Mouse (Mus musculus) B cell, adult 2 months (primary cell): ENCODE data around the gene Fgfrl1.
A peak's percentile ranks its signal among the peaks of the same experiment; 100 is the strongest.

ENCODE experiments used
- DNase-seq, 2 experiments: peaks; one replicate each; pipeline ENCODE4 v3.0.0; 2022

The Fgfrl1 gene

DNA sequence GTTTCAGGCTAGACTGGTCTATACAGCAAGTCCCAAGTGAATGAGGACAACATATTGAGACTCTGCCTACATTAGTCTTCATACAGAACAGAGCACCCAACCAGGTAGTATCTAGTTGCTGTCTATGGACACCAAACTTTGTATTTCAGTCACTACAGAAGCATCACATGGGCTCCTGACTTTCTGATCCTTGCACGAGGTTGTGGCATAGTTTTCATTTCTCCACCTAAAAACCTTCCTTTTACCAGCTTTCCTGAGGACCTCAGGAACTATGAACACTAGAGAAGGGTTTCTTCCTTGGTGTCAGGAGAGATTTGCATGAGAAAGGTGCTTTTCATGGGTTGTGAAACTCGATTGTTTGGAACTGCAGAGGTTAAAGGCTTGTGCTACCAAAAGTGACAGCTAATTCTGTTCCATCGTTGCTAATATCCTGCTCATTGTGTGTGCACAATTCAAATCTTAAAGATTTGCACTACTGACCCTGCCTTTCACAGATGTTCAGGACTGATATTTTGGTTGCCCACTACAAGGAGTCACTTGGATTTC is 23.7 kb upstream of the Fgfrl1 start:
- no peak for DNase-seq

GRCm38 (mm10) chr5:108668977-108669936 is 22.9 kb upstream of the Fgfrl1 start, which contains the start of gene Dgkq:
Gene Dgkq, minus strand, starts transcription at chr5:108669672.
- DNase-seq, result peak; percentile 91 to 92

DNA sequence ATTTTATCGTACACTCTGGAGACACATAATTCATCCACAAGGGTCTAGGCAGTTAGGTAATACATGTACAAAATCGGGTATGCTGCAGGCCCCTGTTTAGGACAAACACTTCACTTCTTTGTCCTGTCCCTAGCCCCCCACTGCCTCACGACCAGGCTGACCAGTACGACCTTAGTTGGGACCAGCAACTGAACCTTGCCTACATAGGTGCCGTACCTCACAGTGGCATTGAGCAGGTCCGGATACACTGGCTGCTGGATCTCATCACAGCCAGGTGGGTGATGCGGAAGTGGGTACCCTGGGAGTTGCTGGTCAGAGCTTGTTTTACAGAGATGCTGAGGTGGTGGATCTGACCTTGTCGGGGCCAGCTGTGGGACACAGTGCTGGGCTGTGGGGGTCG is 22.2 kb upstream of the Fgfrl1 start:
- peak in 1 of 2 experiments; percentile 8 for DNase-seq

DNA sequence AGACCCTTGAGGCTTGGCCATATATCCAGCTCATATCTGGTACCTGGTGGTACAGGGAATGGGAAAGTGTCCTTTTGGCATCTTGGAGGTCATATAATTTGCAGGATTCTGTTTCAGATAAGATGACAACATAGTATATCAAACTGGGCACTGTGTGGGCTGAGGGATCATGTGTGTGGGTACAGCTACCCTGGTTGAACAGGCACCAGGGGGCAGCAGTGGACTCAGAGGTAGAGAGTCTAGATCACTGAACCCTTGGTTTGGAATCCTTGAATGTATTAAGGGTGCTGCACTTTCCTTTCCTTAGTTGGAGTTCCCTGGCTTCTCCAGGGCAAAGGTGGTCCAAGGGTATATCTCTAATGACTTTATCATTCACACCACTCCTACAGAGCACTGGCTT is 21.4 kb upstream of the Fgfrl1 start:
- peak; percentile 56 to 61 for DNase-seq

DNA sequence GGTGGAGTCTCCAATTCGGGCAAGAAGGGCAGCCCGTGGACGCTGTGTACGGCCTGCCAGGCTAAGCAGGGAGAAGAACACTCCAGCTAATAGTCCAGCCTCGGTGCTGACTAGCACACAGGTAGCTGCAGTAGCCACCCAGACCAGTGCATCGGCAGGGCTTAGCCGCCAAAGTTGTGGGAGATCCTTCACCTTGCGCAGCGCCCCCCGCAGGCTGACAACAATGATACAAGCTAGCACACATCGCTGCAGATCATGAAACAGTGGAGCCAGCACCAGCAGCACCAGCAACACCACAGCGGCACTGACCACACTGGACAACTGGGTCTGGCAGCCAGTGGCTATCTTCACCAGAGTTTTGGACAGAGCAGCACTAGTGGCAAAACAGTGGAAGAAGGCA is 20.4 kb upstream of the Fgfrl1 start:
- DNase-seq, result peak in 1 of 2 experiments; percentile 17

DNA sequence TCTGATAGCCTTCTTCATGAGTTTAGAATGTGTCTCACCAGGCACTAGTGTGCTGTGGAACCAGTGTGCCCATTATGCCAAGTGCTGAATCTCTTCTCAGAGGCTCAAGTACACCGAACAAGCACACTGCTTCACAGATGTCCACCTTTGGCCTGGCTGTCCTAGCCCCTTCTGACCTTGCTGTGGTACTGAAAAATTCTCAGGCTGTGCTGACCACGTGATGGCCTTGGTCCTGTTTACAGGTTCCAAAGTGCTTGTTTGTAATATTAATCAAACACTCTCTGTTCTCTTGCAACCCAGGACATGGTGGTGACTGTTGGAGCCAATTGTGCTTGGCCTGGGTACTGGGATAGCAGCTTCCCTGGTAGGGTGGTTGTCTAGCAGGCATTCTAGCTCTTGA is 17.6 kb upstream of the Fgfrl1 start:
- DNase-seq, result no peak

DNA sequence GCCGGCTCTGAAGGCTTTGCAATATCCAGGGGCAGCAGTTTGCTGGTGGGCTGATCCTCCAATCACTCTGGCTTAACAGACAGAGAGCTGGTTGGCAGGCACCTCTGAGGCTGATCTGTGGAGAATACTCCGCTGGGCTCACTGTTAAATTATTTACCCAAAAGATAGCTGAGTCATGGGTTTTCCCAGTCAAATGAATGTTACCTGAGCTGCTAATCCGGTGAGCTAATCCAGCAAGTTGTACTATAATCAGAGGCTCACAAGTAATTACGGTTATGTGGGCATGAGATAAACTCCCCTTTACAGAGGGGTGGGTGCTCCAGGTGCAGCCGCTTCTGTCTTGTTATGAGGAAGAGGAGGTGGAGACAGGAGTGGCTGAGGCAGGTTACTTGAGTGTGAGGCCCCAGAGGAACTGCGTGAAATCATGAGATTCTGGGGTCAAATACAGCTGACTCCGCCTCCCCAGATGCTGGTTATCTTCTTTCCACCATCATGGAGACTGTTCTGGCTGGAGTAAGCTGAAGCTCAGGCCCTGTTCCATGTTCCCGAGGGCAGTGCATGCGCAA is 16.8 kb upstream of the Fgfrl1 start, which contains the start of gene Slc26a1:
Gene Slc26a1, minus strand, starts transcription at position 319 of the 566 bp plus-strand sequence.
- no peak for DNase-seq

DNA sequence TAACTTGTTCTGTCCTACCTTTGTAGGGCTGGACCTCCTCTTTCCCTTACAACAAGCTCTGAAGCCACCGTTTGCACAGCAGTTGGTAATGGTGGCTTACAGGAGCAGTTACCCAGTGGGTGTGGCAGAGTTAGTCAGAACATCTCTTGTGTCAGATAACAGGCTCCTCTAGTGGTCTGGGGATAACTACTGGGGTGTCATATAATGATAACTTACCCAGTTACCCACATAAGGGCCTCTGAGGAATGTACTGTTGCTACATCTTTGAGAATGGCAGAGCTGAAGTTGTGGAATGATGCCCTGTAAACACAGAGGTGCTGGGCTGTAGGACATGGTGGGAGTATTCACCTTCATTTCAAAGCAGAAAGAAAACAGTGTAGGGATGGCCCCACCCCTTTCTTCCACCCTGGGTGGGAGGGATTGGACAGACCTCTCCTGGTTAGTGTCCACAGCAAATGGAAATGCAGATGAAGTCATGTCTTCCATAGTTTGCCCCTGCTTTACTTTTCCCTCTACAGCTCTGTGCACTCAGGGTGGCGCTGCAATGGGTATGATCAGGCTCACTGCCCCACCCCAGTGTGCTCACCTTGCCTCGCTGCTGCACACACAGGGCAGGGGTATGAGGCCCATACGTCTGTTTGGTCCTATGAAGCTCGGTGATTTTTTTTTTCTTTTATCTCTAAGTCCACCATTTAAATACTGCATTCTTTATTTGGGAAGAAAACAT is 15.2 kb upstream of the Fgfrl1 start:
- DNase-seq, result no peak

DNA sequence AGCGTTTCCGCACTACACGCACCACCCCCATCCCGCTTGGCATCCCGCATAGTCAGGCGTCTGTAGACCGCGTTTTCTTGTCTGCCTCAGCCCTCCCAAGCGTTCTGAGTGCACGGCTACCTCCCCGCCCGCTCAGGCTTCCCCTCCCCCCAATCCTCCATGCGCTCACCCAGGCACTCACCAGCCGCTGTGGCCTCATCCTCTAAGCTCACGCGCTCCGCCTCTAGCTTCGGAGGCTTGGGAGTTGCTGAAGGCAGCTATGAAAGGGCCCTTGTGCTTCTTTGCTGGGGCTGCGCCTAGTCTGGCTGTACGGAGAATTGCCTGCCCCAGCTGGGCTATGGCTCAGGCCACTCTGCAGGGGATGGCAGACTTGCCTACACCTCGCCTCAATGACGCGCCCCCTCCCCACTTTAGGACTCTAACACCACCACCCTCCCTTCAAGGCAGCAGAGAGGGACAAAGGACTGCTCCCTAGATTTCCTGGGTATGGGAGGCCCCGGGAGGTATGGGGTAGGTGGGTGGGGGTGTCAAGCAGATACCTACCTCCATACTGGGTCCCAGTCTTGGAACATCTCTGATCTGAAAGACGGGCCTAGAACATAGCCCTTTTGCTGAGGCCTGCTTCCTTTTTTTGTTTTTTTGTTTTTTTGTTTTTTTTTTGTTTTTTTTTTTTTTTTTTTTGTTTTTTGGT is 14.4 kb upstream of the Fgfrl1 start:
- no peak for DNase-seq

DNA sequence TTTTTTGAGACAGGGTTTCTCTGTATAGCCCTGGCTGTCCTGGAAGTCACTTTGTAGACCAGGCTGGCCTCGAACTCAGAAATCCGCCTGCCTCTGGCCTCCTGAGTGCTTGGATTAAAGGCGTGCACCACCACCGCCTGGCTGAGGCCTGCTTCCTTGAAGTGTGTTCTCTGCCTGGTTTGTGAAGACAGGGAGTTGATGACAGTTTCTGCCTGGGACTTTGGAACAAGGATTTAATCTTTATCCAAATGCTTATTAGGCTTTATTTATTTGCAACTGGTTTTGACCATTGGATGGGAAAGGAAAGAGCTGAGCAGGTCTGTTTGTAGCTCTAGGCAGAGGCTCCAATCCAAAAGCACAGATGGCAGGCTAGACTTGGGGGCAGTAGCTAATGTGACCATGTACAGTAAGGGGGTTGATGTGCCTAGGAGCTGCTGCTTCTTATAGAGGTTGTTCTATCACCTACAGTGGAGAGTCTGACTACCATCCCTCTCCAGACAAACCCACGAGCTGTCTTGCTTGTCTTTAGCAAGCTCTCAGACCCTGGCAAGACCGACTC is 13.8 kb upstream of the Fgfrl1 start:
- no peak for DNase-seq

DNA sequence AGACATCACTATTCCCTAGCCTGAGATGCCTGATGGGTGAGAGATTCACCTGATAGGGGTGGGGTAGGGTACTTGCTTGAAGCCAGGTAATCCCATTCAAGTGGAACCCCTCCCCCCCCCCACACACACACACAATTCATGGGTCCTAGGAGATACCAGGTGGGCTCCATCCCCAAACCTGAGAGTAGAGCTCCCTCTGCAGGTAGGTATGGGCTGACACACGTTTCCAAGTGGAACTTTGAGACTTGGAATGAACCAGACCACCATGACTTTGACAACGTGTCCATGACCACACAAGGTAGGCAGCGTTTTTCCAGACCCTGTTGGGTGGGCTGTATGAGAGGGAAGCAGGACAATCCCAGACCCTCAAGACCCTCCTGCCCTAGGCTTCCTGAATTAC is 12.3 kb upstream of the Fgfrl1 start:
- no peak for DNase-seq

DNA sequence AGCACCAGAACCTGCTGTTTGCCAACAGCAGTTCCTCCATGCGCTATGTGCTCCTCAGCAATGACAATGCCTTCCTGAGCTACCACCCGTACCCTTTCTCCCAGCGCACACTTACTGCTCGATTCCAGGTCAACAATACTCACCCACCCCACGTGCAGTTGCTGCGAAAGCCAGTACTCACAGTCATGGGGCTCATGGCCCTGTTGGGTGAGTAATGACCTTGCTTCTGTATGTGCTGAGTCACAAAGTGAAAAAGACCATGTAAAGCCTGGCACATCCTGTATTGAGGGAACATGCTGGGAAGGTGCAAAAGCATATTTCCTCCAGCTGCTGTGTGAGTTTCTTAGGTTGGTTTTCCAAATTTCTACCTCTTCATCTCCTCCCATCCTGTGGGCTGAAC is 11.3 kb upstream of the Fgfrl1 start:
- DNase-seq, result no peak

DNA sequence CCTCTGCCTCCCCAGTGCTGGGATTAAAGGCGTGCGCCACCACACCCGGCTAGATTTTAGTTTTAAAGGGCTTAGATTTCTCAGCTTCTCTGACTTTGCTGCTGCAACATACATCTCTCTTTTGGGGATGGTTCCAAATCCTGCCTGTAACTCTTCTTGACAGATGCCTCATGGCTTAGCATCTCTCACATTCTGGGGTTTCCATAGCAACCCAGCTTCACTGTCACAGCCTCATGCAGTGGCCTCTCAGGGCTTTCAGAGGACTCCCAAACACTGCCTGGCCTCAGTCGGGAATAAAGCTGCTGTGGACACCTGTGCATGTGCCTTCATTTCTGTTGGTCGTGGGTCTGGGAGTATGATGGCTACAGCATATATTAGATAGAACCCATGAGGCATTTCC is 3.1 kb upstream of the Fgfrl1 start:
- no peak for DNase-seq

DNA sequence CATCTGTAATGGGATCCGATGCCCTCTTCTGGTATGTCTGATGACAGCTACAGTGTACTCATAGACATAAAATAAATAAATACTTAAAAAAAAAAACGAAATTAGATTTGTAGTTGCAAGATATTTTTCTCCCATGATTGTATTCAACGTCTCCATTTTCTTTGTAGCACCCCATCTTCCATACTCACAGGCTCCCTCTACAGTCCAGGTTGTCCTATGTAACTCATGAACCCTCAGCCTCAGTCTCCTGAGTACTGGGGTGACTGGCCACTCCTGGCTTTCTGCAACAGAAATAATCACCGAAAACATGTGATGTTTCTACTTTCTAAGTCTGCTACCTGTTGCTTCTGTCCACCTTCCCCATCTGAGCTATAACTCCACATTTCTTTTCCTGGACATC is 1.0 kb upstream of the Fgfrl1 start:
- peak in 1 of 2 experiments; percentile 21 for DNase-seq

DNA sequence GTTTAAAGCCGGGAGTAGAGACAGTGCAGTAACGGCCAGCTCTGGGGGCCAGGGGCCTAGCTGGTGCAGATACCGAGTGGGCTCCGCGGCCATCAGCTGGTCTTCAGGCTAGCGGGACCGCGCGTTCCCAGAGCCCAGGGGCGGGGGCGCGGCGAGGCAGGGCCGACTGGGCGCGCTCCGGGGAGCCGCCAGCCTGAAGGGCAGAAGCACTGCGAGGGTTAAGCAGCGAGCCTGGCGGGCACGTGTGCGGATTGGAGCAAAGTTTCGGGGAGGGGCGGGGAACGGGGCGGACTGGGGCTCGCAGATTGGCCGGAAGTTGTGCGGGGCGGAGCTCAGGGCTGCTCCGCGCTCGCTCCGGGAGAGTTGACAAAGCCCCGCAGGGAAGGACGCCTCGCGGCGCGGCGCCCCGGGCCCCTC is 1.7 kb downstream of the Fgfrl1 start:
- DNase-seq, result peak; percentile 86

- DNase-seq, result peak; percentile 33 to 47
Measured at GRCm38 (mm10) chr5:108694352-108695261, 2.4 kb downstream of the Fgfrl1 start.

- DNase-seq, result no peak
Measured at GRCm38 (mm10) chr5:108695861-108696260, 3.7 kb downstream of the Fgfrl1 start.

DNA sequence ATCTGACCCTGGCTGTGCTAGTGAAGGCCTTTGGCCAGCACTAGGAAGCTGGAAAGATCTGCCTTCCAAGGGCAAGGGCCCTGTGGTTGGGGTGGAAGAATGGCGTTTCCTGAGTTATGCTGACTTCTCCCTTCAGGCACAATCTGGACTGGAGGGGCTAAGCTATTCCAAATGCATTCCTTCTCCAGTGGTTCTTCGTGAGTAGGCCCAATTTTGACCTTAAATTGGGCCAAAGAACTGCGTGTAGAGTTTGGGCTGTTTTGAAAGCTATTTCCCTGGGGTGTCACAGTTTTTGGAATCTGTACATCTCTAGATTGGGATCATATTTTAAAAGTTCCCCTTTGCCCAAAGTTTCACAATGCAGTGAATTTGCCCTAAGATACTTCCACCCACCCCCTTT is 4.4 kb downstream of the Fgfrl1 start:
- no peak for DNase-seq

- no peak for DNase-seq
Measured at GRCm38 (mm10) chr5:108697341-108697753, 5.2 kb downstream of the Fgfrl1 start.

DNA sequence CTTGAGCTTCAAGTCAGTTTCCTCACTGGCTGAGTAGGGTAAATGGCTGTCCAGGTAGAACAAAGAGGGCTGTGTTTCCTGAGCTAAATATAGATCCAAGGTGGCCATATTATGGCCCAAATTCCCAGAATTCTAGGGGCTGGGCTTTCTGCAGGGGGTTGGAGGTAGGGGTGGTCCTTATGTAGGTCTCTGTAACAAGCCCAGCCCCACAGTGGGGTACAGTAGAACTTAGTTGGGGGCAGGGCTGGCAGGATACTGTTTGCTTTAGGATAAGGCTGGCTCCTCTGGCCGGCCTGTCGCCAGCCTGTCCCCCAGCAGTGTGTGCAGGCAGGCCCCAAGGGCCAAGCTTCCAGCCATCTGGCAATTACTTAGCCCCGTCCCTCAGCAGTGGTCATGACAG is 8.2 kb downstream of the Fgfrl1 start:
- DNase-seq, result no peak
